Mouse (Mus musculus): ENCODE results near the gene Gse1. TPM values are rescaled to one million over a fixed set of nuclear protein-coding genes. Genes with fewer than 3 reads are reported as not detected.

Gene Gse1
- 14.7 TPM for polyA plus RNA-seq (2012; fragmentation: generic; extraction: Trizol)

- Histone ChIP-seq H3ac (ENCODE audit: control insufficient read depth, insufficient read length) (peak within 1 kb of the TSS; percentile 56), H3K36me3 (ENCODE audit: control insufficient read depth, insufficient read depth) (no peaks in the 10 kb centered on the region), H3K4me2 (ENCODE audit: low read depth) (peak within 1 kb of the TSS; percentile 94), H3K4me3 (peak within 1 kb of the TSS; percentile 40), H3K79me2 (ENCODE audit: control insufficient read depth, insufficient read depth) (peaks cover 21% of the 10 kb centered on the region), H3K27me3 (ENCODE audit: control insufficient read depth, insufficient read depth, insufficient read length) (no peaks in the 10 kb centered on the region)
- TF ChIP-seq CEBPB (IDR thresholded peaks at IDR 0.05; ENCODE audit: insufficient read depth, poor library complexity, severe bottlenecking) (0 out of 2 replicates have a peak, but pooled peaks have one; percentile 19), POLR2A (IDR thresholded peaks at IDR 0.05; ENCODE audit: insufficient read length, low read depth) (peak; percentile 83), MYOG (IDR thresholded peaks at IDR 0.05; ENCODE audit: control insufficient read depth in 1 of 3, insufficient read depth in 1 of 3, insufficient read length in 2 of 3, low read depth in 2 of 3) (no peak), POLR2AphosphoS2 (IDR thresholded peaks at IDR 0.05; ENCODE audit: insufficient read length, low read depth) (peak; percentile 59), TCF12 (IDR thresholded peaks at IDR 0.05; ENCODE audit: insufficient read depth, poor library complexity, severe bottlenecking) (no peak), USF1 (IDR thresholded peaks at IDR 0.05; ENCODE audit: low read depth) (no peak)
Measured at GRCm38 (mm10) chr8:120227891-120228591, at the start of gene Gse1. Gene Gse1 (plus strand): TSS chr8:120228456.

GRCm38 (mm10) chr8:120179027-120179431 lies 49.2 kb upstream of the Gse1 start:
- no peak for TF ChIP-seq REST (IDR thresholded peaks at IDR 0.05; ENCODE audit: insufficient read depth, insufficient read length)
- no peak for TF ChIP-seq CEBPB (IDR thresholded peaks at IDR 0.05; ENCODE audit: insufficient read depth, poor library complexity, severe bottlenecking)
- no peak for TF ChIP-seq POLR2A (IDR thresholded peaks at IDR 0.05; ENCODE audit: insufficient read length, low read depth)
- TF ChIP-seq MYOG (IDR thresholded peaks at IDR 0.05; ENCODE audit: control insufficient read depth in 1 of 3, insufficient read depth in 1 of 3, insufficient read length in 2 of 3, low read depth in 2 of 3), result no peak
- TF ChIP-seq MYOD1 (IDR thresholded peaks at IDR 0.05; ENCODE audit: control insufficient read depth in 1 of 3, insufficient read length in 2 of 3, low read depth in 2 of 3), result no peak
- TF ChIP-seq POLR2AphosphoS2 (IDR thresholded peaks at IDR 0.05; ENCODE audit: insufficient read length, low read depth), result no peak
- TF ChIP-seq E2F4 (IDR thresholded peaks at IDR 0.05; ENCODE audit: insufficient read depth), result no peak
- Histone ChIP-seq H3K79me2 (ENCODE audit: control insufficient read depth, insufficient read depth) (no peaks in the 10 kb centered on the region), H3K4me3 (no peak overlapping the region), H3ac (ENCODE audit: control insufficient read depth, insufficient read length) (no peak overlapping the region), H3K4me2 (ENCODE audit: low read depth) (peak overlapping the region; percentile 63), H3K36me3 (ENCODE audit: control insufficient read depth, insufficient read depth) (no peaks in the 10 kb centered on the region), H3K27me3 (ENCODE audit: control insufficient read depth, insufficient read depth, insufficient read length) (peaks cover 4% of the 10 kb centered on the region)

GRCm38 (mm10) chr8:120180445-120180970 lies 47.7 kb upstream of the Gse1 start:
- Histone ChIP-seq H3K79me2 (ENCODE audit: control insufficient read depth, insufficient read depth) (no peaks in the 10 kb centered on the region), H3K4me3 (no peak overlapping the region), H3K36me3 (ENCODE audit: control insufficient read depth, insufficient read depth) (no peaks in the 10 kb centered on the region), H3K4me2 (ENCODE audit: low read depth) (no peak overlapping the region), H3K27me3 (ENCODE audit: control insufficient read depth, insufficient read depth, insufficient read length) (no peaks in the 10 kb centered on the region), H3ac (ENCODE audit: control insufficient read depth, insufficient read length) (no peak overlapping the region)
- TF ChIP-seq POLR2A (IDR thresholded peaks at IDR 0.05; ENCODE audit: insufficient read length, low read depth) (no peak), MAX (IDR thresholded peaks at IDR 0.05; ENCODE audit: low read depth) (no peak), POLR2AphosphoS2 (IDR thresholded peaks at IDR 0.05; ENCODE audit: insufficient read length, low read depth) (no peak), TCF12 (IDR thresholded peaks at IDR 0.05; ENCODE audit: insufficient read depth, poor library complexity, severe bottlenecking) (no peak), CEBPB (IDR thresholded peaks at IDR 0.05; ENCODE audit: insufficient read depth, poor library complexity, severe bottlenecking) (no peak), TCF3 (IDR thresholded peaks at IDR 0.05; ENCODE audit: insufficient read length, low read depth) (no peak), MYOG (IDR thresholded peaks at IDR 0.05; ENCODE audit: control insufficient read depth in 1 of 3, insufficient read depth in 1 of 3, insufficient read length in 2 of 3, low read depth in 2 of 3) (no peak), E2F4 (IDR thresholded peaks at IDR 0.05; ENCODE audit: insufficient read depth) (no peak), REST (IDR thresholded peaks at IDR 0.05; ENCODE audit: insufficient read depth, insufficient read length) (no peak), USF1 (IDR thresholded peaks at IDR 0.05; ENCODE audit: low read depth) (no peak), SRF (IDR thresholded peaks at IDR 0.05; ENCODE audit: control insufficient read depth, insufficient read length, low read depth) (no peak), MYOD1 (IDR thresholded peaks at IDR 0.05; ENCODE audit: control insufficient read depth in 1 of 3, insufficient read length in 2 of 3, low read depth in 2 of 3) (no peak)

GRCm38 (mm10) chr8:120181274-120181673 lies 47.0 kb upstream of the Gse1 start:
- no peaks in the 10 kb centered on the region for H3K36me3 ChIP-seq (ENCODE audit: control insufficient read depth, insufficient read depth)
- H3K79me2 ChIP-seq (ENCODE audit: control insufficient read depth, insufficient read depth), result no peaks in the 10 kb centered on the region
- no peak for TF ChIP-seq E2F4 (IDR thresholded peaks at IDR 0.05; ENCODE audit: insufficient read depth)
- TF ChIP-seq MYOD1 (IDR thresholded peaks at IDR 0.05; ENCODE audit: control insufficient read depth in 1 of 3, insufficient read length in 2 of 3, low read depth in 2 of 3), result no peak
- no peak for TF ChIP-seq POLR2AphosphoS2 (IDR thresholded peaks at IDR 0.05; ENCODE audit: insufficient read length, low read depth)
- TF ChIP-seq REST (IDR thresholded peaks at IDR 0.05; ENCODE audit: insufficient read depth, insufficient read length), result no peak
- no peak for TF ChIP-seq CEBPB (IDR thresholded peaks at IDR 0.05; ENCODE audit: insufficient read depth, poor library complexity, severe bottlenecking)
- no peak for TF ChIP-seq MAX (IDR thresholded peaks at IDR 0.05; ENCODE audit: low read depth)
- no peak for TF ChIP-seq TCF3 (IDR thresholded peaks at IDR 0.05; ENCODE audit: insufficient read length, low read depth)
- TF ChIP-seq TCF12 (IDR thresholded peaks at IDR 0.05; ENCODE audit: insufficient read depth, poor library complexity, severe bottlenecking), result no peak
- TF ChIP-seq MYOG (IDR thresholded peaks at IDR 0.05; ENCODE audit: control insufficient read depth in 1 of 3, insufficient read depth in 1 of 3, insufficient read length in 2 of 3, low read depth in 2 of 3), result no peak
- TF ChIP-seq POLR2A (IDR thresholded peaks at IDR 0.05; ENCODE audit: insufficient read length, low read depth), result no peak
- no peak for TF ChIP-seq USF1 (IDR thresholded peaks at IDR 0.05; ENCODE audit: low read depth)
- TF ChIP-seq SRF (IDR thresholded peaks at IDR 0.05; ENCODE audit: control insufficient read depth, insufficient read length, low read depth), result no peak
- no peaks in the 10 kb centered on the region for H3K27me3 ChIP-seq (ENCODE audit: control insufficient read depth, insufficient read depth, insufficient read length)
- H3ac ChIP-seq (ENCODE audit: control insufficient read depth, insufficient read length), result no peak overlapping the region
- no peak overlapping the region for H3K4me2 ChIP-seq (ENCODE audit: low read depth)
- no peak overlapping the region for H3K4me3 ChIP-seq

Data from myocyte (in vitro differentiated cells).